Mouse (Mus musculus) heart, embryonic 11.5 days (tissue): ENCODE data around the gene Zfp507. TPM values are rescaled to one million over a fixed set of nuclear protein-coding genes. Genes with fewer than 3 reads are reported as not detected.

ENCODE experiments used
- ATAC-seq: fragments of 200-750 bp; cut with Nextera tagmentation; replicated peaks from 2 replicates; pipeline ENCODE4 v1.8.0; 2017; ENCODE audit warnings: moderate library complexity; ENCODE audit not compliant: insufficient number of reproducible peaks, low FRiP score, low TSS enrichment
- H3K27ac ChIP-seq: fragments of 300-500 bp; sonication (generic); 2 replicates; pipeline ENCODE4 v1.5.1; 2014; ENCODE audit warnings: mild to moderate bottlenecking, low read depth, low read length
- H3K27me3 ChIP-seq: fragments of 300-500 bp; sonication (generic); 2 replicates; pipeline ENCODE4 v1.6.1; 2014; ENCODE audit warnings: mild to moderate bottlenecking, low read length, mixed read lengths; ENCODE audit not compliant: control insufficient read depth, insufficient read depth
- H3K36me3 ChIP-seq: fragments of 300-500 bp; sonication (generic); 2 replicates; pipeline ENCODE4 v1.6.1; 2014; ENCODE audit warnings: mild to moderate bottlenecking, low read length, moderate library complexity, mixed read lengths; ENCODE audit not compliant: control insufficient read depth, insufficient read depth
- H3K4me1 ChIP-seq: fragments of 300-500 bp; sonication (generic); 2 replicates; pipeline ENCODE4 v1.6.1; 2014; ENCODE audit warnings: low read length; ENCODE audit not compliant: control insufficient read depth, insufficient read depth
- H3K4me2 ChIP-seq: fragments of 300-500 bp; sonication (generic); 2 replicates; pipeline ENCODE4 v1.6.1; 2014; ENCODE audit warnings: mild to moderate bottlenecking, moderate library complexity
- H3K4me3 ChIP-seq: fragments of 300-500 bp; sonication (generic); 2 replicates; pipeline ENCODE4 v1.5.1; 2014; ENCODE audit warnings: low read depth, low read length
- H3K9ac ChIP-seq: fragments of 300-500 bp; sonication (generic); 2 replicates; pipeline ENCODE4 v1.6.1; 2014; ENCODE audit warnings: mild to moderate bottlenecking, low read depth, low read length, moderate library complexity
- H3K9me3 ChIP-seq: fragments of 300-500 bp; sonication (generic); replicated peaks from 2 replicates; pipeline ENCODE4 v1.6.1; 2016; ENCODE audit warnings: low read length; ENCODE audit not compliant: control insufficient read depth
- WGBS: fragments of 180-500 bp; shearing (Covaris S2); extraction: QIAGEN DNeasy Blood & Tissue Kit; methylation state at CpG from one replicate; pipeline ENCODE4 v1.1.7; 2014; ENCODE audit not compliant: insufficient replicate concordance; 5-methylcytosine and 5-hydroxymethylcytosine counted together
- polyA plus RNA-seq: library from polyadenylated mRNA; unstranded; fragments of >200 nt; fragmentation: Nextera tagmentation; extraction: Ambion mirVana; gene quantifications from 2 replicates; pipeline ENCODE4 v1.2.1, GENCODE M21; 2014

Gene Zfp507
- polyA plus RNA-seq, 1 experiment from 2014 or later: 14.4 TPM

DNA sequence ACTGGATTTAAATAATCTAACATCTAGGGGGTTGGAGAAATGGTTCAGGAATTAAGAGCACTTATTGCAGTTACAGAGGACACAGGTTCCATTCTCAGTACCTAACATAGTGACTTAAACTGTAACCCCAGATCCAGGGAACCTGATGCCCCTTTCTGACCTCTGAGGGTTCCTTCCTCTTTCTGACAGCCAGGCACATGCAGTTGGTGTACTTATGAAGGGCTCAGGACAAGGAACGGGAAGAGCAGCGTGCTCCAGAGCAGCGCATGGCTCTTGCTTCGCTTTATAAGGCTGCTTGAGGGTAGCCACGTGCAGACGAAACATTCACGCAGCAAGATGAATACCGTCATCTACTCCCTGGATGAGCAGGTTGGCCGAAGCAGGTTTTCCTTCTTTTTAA is 51.9 kb downstream of the Zfp507 start:
- ATAC-seq: no peak
- no peaks in the 10 kb centered on the region for H3K27me3 ChIP-seq
- no peak overlapping the region for H3K9ac ChIP-seq
- no peaks in the 10 kb centered on the region for H3K9me3 ChIP-seq
- no peak overlapping the region for H3K27ac ChIP-seq
- no peak overlapping the region for H3K4me2 ChIP-seq
- no peak overlapping the region for H3K4me3 ChIP-seq
- peaks cover 16% of the 10 kb centered on the region for H3K36me3 ChIP-seq
- WGBS: 85% methylated on average over 9 of the region's 9 CpGs
- peaks cover 2% of the 10 kb centered on the region; the same call in 1 of the 2 replicates for H3K4me1 ChIP-seq

DNA sequence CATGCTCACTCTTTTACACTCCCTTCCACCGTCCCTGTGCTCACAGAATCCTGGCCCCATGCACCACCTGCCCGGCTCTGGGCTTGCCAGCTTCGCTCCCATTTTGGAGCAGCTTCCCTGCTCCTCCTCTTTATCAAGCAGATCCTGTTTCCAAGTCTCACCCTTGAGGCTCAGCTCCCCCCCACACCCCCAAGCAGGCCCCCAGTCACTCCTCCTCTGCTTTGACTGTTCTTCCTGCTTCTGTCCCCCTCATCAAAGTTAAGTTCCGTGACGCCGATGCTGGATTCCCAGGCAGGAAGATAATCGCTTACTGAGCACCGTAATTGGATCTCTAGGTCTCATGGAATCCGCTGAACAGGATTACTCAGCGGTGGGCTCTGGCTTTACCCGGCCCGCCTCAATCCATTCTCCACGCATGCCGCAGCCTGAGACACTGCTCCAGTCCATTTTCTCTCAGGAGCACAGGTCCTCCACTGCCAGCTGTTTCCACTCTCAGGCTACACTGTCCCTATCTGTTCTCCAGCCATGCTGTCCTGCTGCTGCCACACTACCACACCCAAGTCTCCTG is 55.3 kb downstream of the Zfp507 start:
- no peak overlapping the region for H3K9ac ChIP-seq
- H3K4me3 ChIP-seq: no peak overlapping the region
- H3K27ac ChIP-seq: no peak overlapping the region
- H3K4me2 ChIP-seq: no peak overlapping the region
- no peak for ATAC-seq
- H3K36me3 ChIP-seq: peaks cover 18% of the 10 kb centered on the region
- no peaks in the 10 kb centered on the region for H3K9me3 ChIP-seq
- no peaks in the 10 kb centered on the region for H3K4me1 ChIP-seq
- H3K27me3 ChIP-seq: no peaks in the 10 kb centered on the region
- 82% methylated on average over 14 of the region's 14 CpGs for WGBS

DNA sequence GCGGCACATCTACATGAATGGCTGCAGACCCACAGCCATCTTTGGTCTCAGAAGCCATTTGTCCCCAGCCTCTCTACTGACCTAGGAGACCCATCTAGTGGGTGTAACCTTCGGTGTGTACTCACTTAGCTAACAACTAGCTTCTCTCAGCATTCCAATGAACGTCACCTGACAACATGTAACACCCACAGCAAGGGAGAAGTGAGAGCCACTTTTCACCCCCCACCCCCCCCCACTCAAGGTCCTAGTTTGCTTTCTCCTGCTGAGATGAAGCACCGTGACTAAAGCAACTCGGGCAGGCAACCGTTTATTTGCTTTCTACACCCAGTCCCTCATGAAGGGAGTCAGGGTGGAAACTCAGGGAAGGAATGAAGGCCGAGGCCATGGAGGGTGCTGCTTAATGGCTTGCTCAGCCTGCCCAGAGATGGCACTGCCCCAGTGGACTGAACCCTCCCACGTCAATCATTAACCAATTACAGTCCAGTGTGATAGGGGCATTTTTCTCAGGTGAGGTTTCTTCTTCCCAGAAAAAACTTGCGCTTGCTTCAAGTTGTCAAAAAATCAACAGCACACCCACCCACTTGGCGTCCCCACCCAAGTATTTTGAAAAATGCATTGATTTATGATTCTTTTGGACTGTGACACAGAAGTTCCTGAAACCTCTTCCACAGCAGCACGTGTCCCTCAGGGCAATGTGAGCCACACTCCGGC is 56.0 kb downstream of the Zfp507 start:
- peaks cover 18% of the 10 kb centered on the region for H3K36me3 ChIP-seq
- H3K4me3 ChIP-seq: no peak overlapping the region
- no peaks in the 10 kb centered on the region for H3K27me3 ChIP-seq
- H3K4me2 ChIP-seq: no peak overlapping the region
- ATAC-seq: no peak
- H3K4me1 ChIP-seq: no peaks in the 10 kb centered on the region
- WGBS: 87% methylated on average over 12 of the region's 12 CpGs
- no peak overlapping the region for H3K27ac ChIP-seq
- no peak overlapping the region for H3K9ac ChIP-seq
- no peaks in the 10 kb centered on the region for H3K9me3 ChIP-seq

DNA sequence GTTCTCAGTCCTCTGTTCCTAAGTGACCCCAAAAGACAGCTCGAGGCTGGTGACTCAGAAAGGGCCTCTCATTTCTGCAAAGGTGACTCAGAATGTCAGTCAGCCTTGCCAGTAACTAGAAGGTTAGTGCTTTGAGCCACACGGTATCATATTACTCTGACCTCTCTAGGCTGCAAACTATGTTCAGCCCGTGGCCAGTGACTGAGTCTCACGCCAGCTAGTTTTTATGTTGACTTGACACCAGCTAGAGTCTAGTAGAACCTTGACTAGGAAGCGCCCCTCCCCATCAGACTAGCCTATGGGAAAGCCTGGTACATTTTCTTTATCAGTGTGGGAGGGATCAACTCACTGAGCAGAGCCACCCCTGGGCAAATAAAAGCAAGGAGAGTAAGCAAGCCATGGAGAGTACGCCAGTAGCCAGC is 57.5 kb downstream of the Zfp507 start:
- no peak for ATAC-seq
- no peak overlapping the region for H3K27ac ChIP-seq
- H3K4me1 ChIP-seq: no peaks in the 10 kb centered on the region
- H3K36me3 ChIP-seq: peaks cover 18% of the 10 kb centered on the region
- 69% methylated on average over 6 of the region's 6 CpGs for WGBS
- no peaks in the 10 kb centered on the region for H3K27me3 ChIP-seq
- no peak overlapping the region for H3K9ac ChIP-seq
- no peak overlapping the region for H3K4me2 ChIP-seq
- no peak overlapping the region for H3K4me3 ChIP-seq
- no peaks in the 10 kb centered on the region for H3K9me3 ChIP-seq

DNA sequence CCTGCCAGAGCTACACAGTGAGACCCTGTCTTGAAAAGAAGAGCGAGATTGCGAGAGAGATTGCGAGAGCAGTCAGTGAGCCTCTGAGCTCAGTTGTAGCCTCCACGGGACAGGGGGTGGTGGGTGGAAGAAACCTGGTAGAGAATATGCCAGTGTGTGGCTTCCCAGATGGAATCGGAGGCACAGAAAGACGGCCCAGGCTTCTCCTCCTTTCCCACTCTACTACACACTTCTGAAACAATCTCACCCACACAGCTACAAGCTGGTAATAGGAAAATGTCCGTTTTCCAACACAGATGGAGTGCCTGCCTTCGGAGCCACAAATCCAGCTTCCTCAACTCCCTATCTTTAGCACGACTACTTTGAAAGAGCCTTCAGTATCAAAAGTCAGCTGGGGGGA is 58.0 kb downstream of the Zfp507 start:
- H3K36me3 ChIP-seq: peaks cover 18% of the 10 kb centered on the region
- H3K27ac ChIP-seq: no peak overlapping the region
- no peak overlapping the region for H3K9ac ChIP-seq
- no peak for ATAC-seq
- no peak overlapping the region for H3K4me3 ChIP-seq
- no peak overlapping the region for H3K4me2 ChIP-seq
- WGBS: 81% methylated on average over 9 of the region's 9 CpGs
- H3K9me3 ChIP-seq: no peaks in the 10 kb centered on the region
- no peaks in the 10 kb centered on the region for H3K4me1 ChIP-seq
- H3K27me3 ChIP-seq: no peaks in the 10 kb centered on the region

DNA sequence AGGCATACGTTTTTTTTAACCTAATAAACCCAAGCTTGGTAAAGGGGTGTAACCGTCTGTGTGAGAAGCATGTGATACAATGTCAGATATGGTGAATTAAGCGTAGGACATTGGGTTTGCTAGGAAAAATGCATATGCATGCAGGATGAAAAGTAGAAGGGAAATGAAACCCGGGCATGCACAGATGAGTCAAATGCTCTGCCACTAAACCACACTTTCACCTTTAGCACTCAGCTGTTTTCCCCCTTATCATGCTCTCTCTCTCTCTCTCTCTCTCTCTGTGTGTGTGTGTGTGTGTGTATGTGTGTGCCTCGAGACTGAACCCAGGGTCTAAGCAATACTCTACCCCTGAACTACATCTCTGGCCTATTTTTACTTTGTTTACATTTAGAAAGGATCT is 60.5 kb downstream of the Zfp507 start:
- H3K9me3 ChIP-seq: peaks cover 2% of the 10 kb centered on the region; the same call in 1 of the 2 replicates
- peaks cover 7% of the 10 kb centered on the region; the same call in 1 of the 2 replicates for H3K36me3 ChIP-seq
- H3K27ac ChIP-seq: no peak overlapping the region
- H3K9ac ChIP-seq: no peak overlapping the region
- no peaks in the 10 kb centered on the region for H3K4me1 ChIP-seq
- ATAC-seq: no peak
- H3K27me3 ChIP-seq: no peaks in the 10 kb centered on the region
- WGBS: 70% methylated on average over 5 of the region's 5 CpGs
- no peak overlapping the region for H3K4me2 ChIP-seq
- H3K4me3 ChIP-seq: no peak overlapping the region

DNA sequence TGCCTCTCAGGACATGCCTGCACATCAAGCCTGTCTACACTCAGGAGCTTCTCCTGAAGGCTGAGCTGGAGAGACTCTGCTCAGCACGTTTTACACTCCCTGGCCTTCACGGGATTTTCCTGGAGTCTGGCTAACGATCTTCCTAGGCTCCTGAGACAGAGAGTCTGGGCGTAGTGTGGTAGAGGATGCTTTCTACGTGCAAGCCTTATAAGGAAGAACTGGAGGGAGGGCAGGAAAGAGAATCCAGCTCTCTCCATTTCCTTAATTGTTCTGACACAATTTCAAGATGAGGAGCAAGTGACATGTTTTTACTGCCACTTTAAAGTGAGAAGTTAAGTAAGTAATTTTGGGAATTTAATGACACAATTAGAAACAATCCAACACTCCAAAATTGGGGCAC is 60.9 kb downstream of the Zfp507 start:
- Histone ChIP-seq H3K9me3 (peaks cover 2% of the 10 kb centered on the region; the same call in 1 of the 2 replicates), H3K36me3 (0 out of 2 replicates have a peak, but pooled peaks cover 3% of the 10 kb centered on the region), H3K9ac (no peak overlapping the region), H3K27me3 (no peaks in the 10 kb centered on the region), H3K4me1 (no peaks in the 10 kb centered on the region), H3K4me3 (no peak overlapping the region), H3K27ac (no peak overlapping the region), H3K4me2 (no peak overlapping the region)
- ATAC-seq: no peak
- 60% methylated on average over 5 of the region's 5 CpGs for WGBS

DNA sequence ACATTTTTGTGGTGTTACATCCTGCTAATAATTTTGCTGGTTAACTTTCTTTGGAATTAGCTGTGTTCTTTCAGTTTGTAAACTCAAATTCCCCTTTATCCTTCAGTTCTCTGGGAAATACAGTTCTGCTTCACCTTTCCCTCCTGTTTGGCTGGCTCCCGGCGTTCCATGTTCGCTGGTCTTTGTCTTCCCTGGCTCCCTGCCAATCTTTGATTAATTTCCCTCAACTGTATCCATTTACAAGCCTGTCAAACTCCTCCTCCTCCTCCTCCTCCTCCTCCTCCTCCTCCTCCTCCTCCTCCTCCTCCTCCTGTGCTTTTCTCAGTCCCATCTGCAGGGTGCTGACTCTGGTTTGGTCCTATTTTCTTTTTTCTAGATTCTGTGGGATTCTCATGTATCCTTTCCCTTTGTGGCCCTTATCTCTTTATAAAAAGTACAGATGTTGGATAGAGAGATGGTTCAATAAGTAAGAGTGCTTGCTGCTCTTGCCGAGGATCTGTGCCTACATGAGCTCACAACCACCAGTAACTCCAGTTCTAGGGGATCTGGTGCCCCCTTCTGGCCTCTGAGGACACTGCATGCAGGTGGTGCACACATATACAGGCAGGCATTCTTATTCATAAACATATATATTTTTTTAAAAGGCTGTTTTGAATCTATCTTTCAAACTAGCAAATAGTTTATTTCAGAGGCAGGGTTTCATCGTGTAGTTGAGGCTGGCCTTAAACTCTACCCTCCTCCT is 62.1 kb downstream of the Zfp507 start:
- WGBS: 81% methylated on average over 5 of the region's 5 CpGs
- Histone ChIP-seq H3K4me1 (no peaks in the 10 kb centered on the region), H3K4me3 (no peak overlapping the region), H3K9ac (no peak overlapping the region), H3K27me3 (no peaks in the 10 kb centered on the region), H3K36me3 (0 out of 2 replicates have a peak, but pooled peaks cover 2% of the 10 kb centered on the region), H3K9me3 (peaks cover 2% of the 10 kb centered on the region; the same call in 1 of the 2 replicates), H3K27ac (no peak overlapping the region), H3K4me2 (no peak overlapping the region)
- no peak for ATAC-seq
